Mouse (Mus musculus) ES-Bruce4 (cell line): ENCODE data around the gene Ttbk2.

Source experiments
- CTCF ChIP-seq: IDR thresholded peaks from one replicate; pipeline ENCODE4 v1.8.1; 2011; ENCODE audit warnings: low read depth, low read length
- POLR2A ChIP-seq: IDR thresholded peaks from one replicate; pipeline ENCODE4 v1.8.1; 2011; ENCODE audit warnings: low read length; ENCODE audit not compliant: insufficient read depth

DNA sequence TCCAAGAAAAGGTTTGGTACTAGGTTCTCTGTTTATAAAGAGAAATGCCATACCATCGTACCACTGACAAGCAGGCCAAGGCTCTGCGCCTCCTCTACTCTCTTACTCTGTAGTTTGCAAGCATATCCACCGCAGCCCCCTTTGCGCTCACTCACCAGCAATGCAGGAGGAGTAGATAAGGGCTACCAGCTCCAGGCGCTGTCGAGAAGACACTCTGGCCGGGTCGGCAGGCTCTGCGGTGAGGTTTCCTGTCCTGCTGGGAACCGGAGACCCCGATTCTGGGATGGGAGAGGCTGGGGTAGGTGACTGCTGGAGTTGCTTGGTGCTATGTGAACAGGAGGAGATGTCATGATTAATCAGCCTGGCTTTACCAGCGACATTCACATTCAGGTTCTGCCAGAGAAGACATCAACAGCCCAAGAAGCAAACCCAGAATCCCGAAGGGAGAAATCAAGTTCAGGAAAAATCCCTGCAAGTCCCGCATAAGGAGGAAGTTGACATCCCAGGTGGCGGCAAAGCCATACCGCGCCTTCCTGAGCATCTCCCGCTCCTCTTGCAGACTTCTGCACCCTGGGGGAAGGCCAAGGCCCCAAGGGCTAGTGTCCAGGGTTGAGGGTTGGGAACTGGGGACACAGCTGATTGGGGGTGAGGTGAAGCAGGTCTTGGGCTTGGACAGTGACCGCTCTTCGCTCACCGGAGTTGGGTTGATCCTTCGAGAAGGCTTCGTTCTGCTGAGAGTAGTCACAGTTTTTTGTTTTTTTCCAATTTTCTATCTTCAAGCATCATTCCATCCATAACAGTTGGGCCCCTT, 120.4 kb downstream of the Ttbk2 start:
- TF ChIP-seq CTCF (no peak), POLR2A (no peak)
